Mouse (Mus musculus) right cerebral cortex, postnatal 14 days (tissue): ENCODE measurements around the gene Manbal.
A peak's percentile ranks its signal among the peaks of the same experiment; 100 is the strongest.

ENCODE experiments used
- DNase-seq: peaks from one replicate; pipeline ENCODE4 v3.0.0; 2022

Gene Manbal

GRCm38 (mm10) chr2:157367184-157367893 is at the start of gene Manbal:
Manbal (plus strand) TSS chr2:157367594.
- peak; percentile 97 for DNase-seq

DNA sequence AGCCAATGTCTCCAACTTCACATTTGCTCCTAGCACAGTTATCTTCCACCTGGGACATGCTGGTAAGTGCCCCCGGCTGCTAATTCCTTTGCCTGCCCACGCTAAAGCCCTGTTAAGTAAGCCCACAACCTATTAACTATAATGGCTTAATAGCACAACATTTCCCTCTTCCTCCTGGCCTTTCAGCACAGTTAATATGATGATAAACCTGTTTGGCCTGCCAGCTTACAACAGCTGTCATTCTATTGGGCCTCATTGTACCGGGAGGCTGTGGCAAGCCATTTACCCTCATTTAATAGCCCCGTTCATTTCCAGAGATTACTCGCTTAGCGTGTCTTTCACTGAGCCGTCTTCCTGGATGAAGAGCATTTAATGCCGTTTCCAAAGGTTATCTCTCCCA is 47.3 kb upstream of the Manbal start:
- no peak for DNase-seq

GRCm38 (mm10) chr2:157320886-157321285 is 46.5 kb upstream of the Manbal start:
- DNase-seq = no peak

DNA sequence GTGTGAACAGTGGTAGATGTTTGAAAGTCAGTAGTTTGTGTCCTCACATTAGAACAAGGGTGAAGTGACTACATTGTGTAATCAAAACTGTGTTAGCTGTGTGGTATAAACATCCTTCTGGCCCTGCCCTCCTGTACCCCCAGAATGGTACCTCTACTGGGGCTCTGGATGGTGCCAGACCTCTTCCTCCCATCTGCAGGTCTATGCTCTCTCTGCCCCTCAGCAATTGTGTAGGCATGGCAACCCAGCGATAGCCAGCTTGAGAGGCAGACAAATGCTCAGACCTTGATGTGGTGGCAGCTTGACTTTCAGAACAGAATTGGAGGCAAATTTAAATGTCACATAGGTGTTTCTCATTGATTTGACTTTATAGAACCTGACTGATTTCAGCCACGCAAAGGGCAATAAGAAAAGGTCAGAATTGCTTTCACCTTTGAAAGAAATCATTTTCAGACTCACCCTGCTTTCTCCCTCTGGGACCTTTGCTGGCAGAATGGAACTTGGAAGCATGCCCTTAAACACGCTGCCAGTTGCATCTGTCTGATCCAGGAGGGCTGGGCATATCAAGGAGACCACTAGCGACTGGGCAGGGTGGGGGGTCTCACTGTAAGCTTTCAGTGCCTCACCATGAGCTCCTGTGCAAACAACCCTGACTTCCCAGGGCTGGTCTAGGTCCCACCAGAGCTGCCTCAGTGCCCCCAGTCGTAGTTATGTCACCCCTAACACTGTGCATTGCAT is 45.2 kb upstream of the Manbal start:
- no peak for DNase-seq

DNA sequence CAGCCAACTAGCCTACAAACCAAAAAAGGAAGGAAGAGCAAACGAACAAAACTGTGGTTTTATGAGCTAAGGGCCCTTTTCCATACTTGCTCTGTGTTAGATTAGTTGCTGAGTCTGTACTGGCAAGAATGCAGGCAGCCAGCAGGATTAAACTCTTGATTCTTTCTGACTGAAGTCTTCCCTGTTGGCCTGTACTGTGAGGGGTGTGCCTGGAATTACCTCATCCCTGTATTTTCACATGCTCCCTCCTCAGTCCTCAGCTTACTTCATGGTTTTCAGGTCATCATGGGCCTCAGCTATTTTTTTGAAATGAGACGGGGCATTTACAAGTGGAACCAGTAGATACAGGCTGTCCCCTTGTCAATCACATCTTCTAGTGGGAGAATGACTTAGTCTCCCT is 42.2 kb upstream of the Manbal start:
- no peak for DNase-seq

DNA sequence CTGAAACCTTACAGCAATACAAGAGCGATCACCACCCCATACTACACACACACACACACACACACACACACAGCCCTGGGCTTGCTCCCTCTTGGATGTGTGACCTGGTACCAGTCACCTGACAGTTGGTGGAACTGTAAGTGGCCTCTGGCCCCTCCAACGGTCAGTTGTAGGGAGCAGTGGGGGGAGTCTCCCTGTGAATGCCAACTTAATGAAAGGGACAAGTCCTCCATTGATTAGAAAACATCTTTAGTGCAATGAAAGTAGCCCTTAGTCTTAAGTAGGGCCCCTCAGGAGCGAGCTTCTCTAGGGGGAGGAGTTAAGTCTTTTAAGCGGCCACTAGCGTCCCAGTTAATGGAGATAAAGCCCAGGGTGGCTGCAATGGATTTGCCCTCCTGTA is 39.3 kb upstream of the Manbal start:
- no peak for DNase-seq

DNA sequence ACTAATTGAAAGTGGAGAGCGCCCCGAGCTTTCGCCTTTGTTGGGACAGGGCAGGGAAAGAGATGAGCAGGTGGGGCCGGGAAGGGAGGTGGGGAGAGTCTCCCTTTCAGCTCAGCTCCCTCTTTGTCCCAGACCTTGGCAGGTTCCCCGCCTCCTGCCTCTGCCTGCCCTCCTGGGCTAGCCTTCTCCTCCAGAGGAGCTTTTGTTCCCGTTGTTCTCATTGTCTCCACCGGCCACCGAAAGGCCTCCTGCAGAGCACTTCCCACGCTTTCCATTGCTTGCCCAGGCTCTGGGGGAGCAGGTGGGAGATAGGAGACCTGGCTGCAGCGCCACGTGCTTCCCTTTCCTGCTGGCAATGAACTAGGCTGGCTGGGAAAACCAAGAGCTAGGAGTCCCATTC is 38.8 kb upstream of the Manbal start:
- DNase-seq = no peak

GRCm38 (mm10) chr2:157332059-157332458 is 35.3 kb upstream of the Manbal start:
- DNase-seq = no peak

- peak; percentile 68 for DNase-seq
Observed at GRCm38 (mm10) chr2:157338663-157339062, 28.7 kb upstream of the Manbal start.

- DNase-seq = no peak
Observed at GRCm38 (mm10) chr2:157339532-157339931, 27.9 kb upstream of the Manbal start.

DNA sequence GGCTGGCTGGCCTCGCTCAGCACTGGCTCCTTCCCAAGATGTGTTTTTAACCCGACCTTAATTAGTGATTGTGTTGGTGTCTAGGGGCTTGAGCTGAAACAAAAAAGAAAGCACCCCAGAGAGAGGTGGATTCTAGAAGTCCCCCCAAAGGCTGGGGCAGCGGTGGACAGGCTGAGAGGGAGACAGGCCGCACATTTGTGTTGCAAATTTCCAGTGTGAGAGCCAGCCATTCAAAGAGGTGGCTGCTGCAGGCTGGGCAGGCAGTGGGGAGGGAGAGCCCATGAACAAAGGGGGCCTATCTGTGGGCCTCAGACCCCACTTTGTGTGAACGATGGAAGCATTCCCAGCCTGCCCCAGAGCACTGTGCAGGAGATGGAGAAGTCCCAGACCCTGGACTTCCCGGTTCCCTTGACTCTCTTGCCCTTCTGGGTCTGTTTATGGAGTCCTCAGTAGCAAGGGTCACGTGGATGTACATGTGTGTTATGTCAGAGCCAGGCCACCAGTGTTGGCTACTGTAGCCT is 27.1 kb upstream of the Manbal start:
- DNase-seq = peak; percentile 35

GRCm38 (mm10) chr2:157341554-157342270 is 25.7 kb upstream of the Manbal start:
- DNase-seq = peak; percentile 74

- no peak for DNase-seq
Observed at GRCm38 (mm10) chr2:157342328-157342926, 25.0 kb upstream of the Manbal start.

GRCm38 (mm10) chr2:157343337-157343736 is 24.1 kb upstream of the Manbal start:
- no peak for DNase-seq

DNA sequence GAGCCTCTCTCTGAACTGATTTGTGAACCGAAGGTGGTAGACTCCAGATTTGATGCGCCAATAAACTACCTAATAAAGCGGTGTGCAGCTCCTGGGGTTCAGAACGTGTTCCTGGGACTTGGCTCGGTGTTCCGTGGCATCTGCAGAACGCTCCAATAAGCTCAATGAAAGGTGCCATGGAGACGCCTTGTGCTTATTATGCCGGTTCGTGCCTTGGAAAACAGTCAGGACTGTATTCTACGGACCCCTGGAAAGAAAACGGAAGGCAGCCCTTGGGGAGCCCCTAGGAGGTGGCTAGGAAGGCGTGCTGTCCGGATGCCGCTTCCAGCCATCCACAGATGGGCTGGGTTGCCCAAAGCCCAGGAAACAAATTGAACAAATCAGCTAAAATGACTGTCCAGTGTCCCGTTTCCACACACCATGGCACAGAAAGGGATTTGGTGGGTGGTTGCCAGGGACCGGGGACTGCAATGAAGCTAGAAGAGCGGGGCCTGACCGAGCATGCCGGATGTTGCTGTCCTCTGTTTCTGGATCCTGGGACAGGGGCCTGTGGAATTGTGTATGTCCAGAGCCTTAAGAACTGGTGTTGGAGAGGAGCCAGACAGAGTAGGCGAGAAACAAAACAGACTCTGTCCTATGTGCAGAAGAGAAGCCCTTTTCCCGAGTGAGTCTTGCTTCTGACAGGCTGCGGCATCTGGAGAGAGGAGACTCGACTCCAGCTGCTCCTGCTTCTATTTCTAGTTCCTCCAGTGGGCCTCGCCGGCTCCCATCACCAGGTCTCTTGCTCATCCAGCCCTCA is 19.8 kb upstream of the Manbal start, which contains the start of gene Ghrh:
TSS of gene Ghrh (minus strand) at position 146 of the 799 bp plus-strand sequence.
- DNase-seq = peak; percentile 47

- no peak for DNase-seq
Observed at GRCm38 (mm10) chr2:157349121-157349778, 18.1 kb upstream of the Manbal start.

GRCm38 (mm10) chr2:157353183-157353582 is 14.2 kb upstream of the Manbal start:
- no peak for DNase-seq

DNA sequence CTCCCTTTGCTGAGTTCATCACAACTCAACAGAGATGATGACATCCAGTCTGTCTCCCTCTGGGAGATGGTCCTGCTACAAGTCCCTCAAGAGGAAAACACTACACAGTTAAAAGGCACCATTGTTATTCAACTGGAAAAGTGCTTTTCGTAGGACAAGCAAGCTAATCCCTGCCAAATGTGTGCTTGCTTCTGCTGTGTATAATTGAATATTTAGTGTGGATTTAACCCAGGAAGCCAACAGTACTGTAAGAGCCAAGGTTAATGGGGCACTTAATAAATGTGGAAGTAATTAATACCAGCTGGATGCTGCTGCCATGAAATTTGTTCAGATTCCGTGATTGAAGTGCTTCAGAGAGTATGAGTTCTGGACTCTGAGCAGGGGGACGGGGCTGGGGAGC is 13.3 kb upstream of the Manbal start:
- no peak for DNase-seq

- DNase-seq = no peak
Observed at GRCm38 (mm10) chr2:157360028-157360427, 7.4 kb upstream of the Manbal start.

- DNase-seq = no peak
Observed at GRCm38 (mm10) chr2:157363031-157363430, 4.4 kb upstream of the Manbal start.

DNA sequence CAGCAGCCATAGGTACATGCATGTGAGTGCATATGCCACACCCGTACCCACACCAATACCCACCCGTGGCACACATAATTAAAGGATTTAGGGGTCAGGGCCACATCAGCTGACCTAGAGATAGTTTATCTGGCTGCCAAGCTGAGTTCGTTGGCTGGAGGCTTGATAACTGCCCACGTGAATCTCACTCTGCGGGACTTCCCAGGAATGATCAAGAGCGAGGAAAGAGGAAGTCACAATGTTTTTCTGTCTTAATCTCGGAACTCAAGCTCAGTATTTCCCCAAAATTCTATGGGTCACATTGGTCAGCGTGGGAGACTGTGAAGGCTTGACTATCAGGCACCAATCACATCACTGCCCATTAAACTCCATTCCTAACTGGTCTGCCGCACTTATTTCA is 632 bp upstream of the Manbal start:
- no peak for DNase-seq

- no peak for DNase-seq
Observed at GRCm38 (mm10) chr2:157367991-157368390, 597 bp downstream of the Manbal start.
